Mouse (Mus musculus) intestine, embryonic 14.5 days (tissue): Measurements from ENCODE around the gene Spryd3. TPM values are rescaled to one million over a fixed set of nuclear protein-coding genes. Genes with fewer than 3 reads are reported as not detected.
"Not testable (repeated sequence)": the region's sequence is repeated elsewhere in the genome, so short reads cannot be mapped to it uniquely, and the experiment has no call there.

Experiments
- ATAC-seq: fragments of 200-750 bp; cut with Nextera tagmentation; replicated peaks from 2 replicates; pipeline ENCODE4 v1.8.0; 2017; ENCODE audit warnings: low read depth, moderate number of reproducible peaks, moderate TSS enrichment, moderate library complexity; ENCODE audit not compliant: low FRiP score, low TSS enrichment
- DNase-seq: peaks from one replicate; pipeline ENCODE4 v3.0.0-alpha.2; 2018; ENCODE audit warnings: low spot score
- H3K27ac ChIP-seq: fragments of 300-500 bp; sonication (generic); 2 replicates; pipeline ENCODE4 v1.5.1; 2014; ENCODE audit warnings: low read depth, mild to moderate bottlenecking, control low read depth
- H3K27me3 ChIP-seq: fragments of 300-500 bp; sonication (generic); replicated peaks from 2 replicates; pipeline ENCODE4 v1.6.1; 2014; ENCODE audit warnings: low read length, control low read depth; ENCODE audit not compliant: control insufficient read depth, insufficient read depth
- H3K36me3 ChIP-seq: fragments of 300-500 bp; sonication (generic); 2 replicates; pipeline ENCODE4 v1.6.1; 2014; ENCODE audit warnings: low read length, control low read depth; ENCODE audit not compliant: control insufficient read depth, insufficient read depth
- H3K4me1 ChIP-seq: fragments of 300-500 bp; sonication (generic); replicated peaks from 2 replicates; pipeline ENCODE4 v1.6.1; 2014; ENCODE audit warnings: low read length, control low read depth, mixed read lengths; ENCODE audit not compliant: control insufficient read depth, insufficient read depth
- H3K4me2 ChIP-seq: fragments of 300-500 bp; sonication (generic); 2 replicates; pipeline ENCODE4 v1.6.1; 2014; ENCODE audit warnings: low read length
- H3K4me3 ChIP-seq: fragments of 300-500 bp; sonication (generic); 2 replicates; pipeline ENCODE4 v1.5.1; 2014; ENCODE audit warnings: low read depth, low read length, control low read depth, mixed read lengths
- H3K9ac ChIP-seq: fragments of 300-500 bp; sonication (generic); 2 replicates; pipeline ENCODE4 v1.6.1; 2014; ENCODE audit warnings: mild to moderate bottlenecking, low read length
- H3K9me3 ChIP-seq: fragments of 300-500 bp; sonication (generic); 2 replicates; pipeline ENCODE4 v1.6.1; 2016; ENCODE audit warnings: low read length, control low read depth; ENCODE audit not compliant: control insufficient read depth
- WGBS: fragments of 180-500 bp; shearing (Covaris S2); extraction: QIAGEN DNeasy Blood & Tissue Kit; methylation state at CpG from one replicate; pipeline ENCODE4 v1.1.7; 2014; 5-methylcytosine and 5-hydroxymethylcytosine counted together
- polyA plus RNA-seq: library from polyadenylated mRNA; unstranded; fragments of >200 nt; fragmentation: Nextera tagmentation; extraction: Ambion mirVana; gene quantifications from 2 replicates; pipeline ENCODE4 v1.2.1, GENCODE M21; 2014

Gene Spryd3
- polyA plus RNA-seq, 1 experiment from 2014 or later, result 16.1 TPM

DNA sequence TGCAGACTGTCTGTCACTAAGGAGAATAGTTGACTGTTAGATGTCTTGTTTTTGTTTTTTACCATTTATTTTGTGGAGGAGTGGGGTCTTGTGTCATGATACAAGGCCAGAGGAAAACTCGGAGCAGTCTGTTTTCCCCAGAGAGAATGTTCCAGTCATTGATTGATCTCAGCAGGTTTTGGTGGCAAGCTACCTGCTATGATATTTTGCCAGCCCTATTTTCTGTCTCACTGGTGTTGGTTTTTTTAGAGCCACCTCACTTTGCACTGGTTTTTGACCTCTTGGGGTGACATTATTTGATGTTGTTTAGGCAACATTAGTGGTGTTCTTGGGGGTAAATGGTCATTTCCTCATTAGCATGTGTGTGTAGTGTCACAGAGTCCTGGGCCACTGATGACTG lies 44.3 kb downstream of the Spryd3 start:
- Histone ChIP-seq H3K9ac (no peak overlapping the region), H3K27me3 (no peaks in the 10 kb centered on the region), H3K9me3 (no peaks in the 10 kb centered on the region), H3K4me1 (no peaks in the 10 kb centered on the region), H3K4me2 (no peak overlapping the region), H3K36me3 (peaks cover 100% of the 10 kb centered on the region), H3K27ac (no peak overlapping the region), H3K4me3 (no peak overlapping the region)
- WGBS, result 79% methylated on average over 1 of the region's 1 CpGs
- ATAC-seq (no peak), DNase-seq (no peak)

DNA sequence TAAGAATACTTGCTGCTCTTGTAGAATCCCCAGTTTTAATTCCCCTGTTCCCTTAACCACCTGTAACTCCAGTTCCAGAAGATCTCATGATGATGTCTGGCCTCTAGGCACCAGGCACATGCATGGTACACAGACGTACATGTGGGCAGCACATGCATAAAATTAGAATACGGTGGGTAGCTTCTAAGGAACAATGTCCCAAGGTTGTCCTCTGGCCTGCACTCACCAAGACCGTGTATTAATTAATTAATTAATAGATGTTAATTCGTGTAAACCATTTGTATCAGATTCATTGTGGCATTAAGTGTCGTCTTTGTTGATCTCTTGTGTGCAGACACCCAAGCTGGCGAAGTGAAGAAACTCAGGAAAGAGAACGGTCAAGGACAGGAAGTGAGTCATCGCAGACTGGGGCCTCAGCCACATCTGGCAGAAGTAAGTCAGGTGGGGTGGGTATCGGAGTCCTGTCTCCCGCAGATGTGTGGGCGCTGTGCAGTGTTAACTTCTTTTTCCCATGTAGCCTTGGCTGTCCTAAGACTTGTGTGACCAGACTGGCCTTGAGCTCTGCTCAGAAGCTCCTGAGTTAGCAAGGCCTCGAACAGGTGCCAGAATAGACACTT lies 44.9 kb downstream of the Spryd3 start:
- ATAC-seq (no peak), DNase-seq (no peak)
- peaks cover 100% of the 10 kb centered on the region for H3K36me3 ChIP-seq
- H3K9ac ChIP-seq, result no peak overlapping the region
- no peak overlapping the region for H3K4me2 ChIP-seq
- H3K9me3 ChIP-seq, result no peaks in the 10 kb centered on the region
- no peaks in the 10 kb centered on the region for H3K27me3 ChIP-seq
- WGBS, result 77% methylated on average over 12 of the region's 12 CpGs
- no peaks in the 10 kb centered on the region for H3K4me1 ChIP-seq
- no peak overlapping the region for H3K4me3 ChIP-seq
- no peak overlapping the region for H3K27ac ChIP-seq

DNA sequence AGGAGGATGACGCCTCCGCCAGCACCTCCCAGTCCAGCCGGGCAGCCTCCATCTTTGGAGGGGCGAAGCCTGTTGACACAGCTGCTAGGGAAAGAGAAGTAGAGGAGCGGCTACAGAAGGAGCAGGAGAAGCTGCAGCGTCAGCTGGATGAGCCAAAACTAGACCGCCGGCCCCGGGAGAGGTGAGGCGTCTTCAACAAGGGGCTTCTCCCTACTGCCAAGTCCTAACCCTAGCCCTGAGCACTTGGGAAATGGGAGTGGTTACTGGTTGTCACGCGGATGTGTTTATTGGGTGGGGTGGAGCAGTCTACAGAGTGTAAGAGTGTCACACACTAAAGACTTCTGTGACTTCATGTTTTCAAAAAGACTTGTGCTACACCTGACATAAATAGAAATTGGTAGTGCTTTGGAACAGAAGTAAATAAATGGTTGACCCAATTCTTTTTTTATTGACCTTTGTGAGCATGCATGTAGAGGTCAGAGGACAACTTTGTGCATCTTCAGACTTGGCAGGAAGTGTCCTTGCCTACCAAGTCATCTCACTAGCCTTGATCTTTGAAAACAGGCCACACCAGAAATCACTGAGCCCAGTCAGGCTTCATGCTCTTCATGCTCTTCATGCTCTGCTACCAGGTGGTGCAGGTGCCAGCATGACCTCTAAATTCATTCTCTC lies 46.0 kb downstream of the Spryd3 start:
- WGBS, result 81% methylated on average over 12 of the region's 12 CpGs
- no peaks in the 10 kb centered on the region for H3K9me3 ChIP-seq
- peaks cover 100% of the 10 kb centered on the region for H3K36me3 ChIP-seq
- H3K27ac ChIP-seq, result no peak overlapping the region
- H3K27me3 ChIP-seq, result no peaks in the 10 kb centered on the region
- H3K9ac ChIP-seq, result no peak overlapping the region
- ATAC-seq (no peak), DNase-seq (no peak)
- no peaks in the 10 kb centered on the region for H3K4me1 ChIP-seq
- no peak overlapping the region for H3K4me3 ChIP-seq
- no peak overlapping the region for H3K4me2 ChIP-seq

- no peak overlapping the region for H3K9ac ChIP-seq
- ATAC-seq, result no peak
- no peak overlapping the region for H3K27ac ChIP-seq
- WGBS, result 77% methylated on average over 4 of the region's 4 CpGs
- H3K36me3 ChIP-seq, result peaks cover 78% of the 10 kb centered on the region
- no peak for DNase-seq
- H3K4me3 ChIP-seq, result no peak overlapping the region
- no peak overlapping the region for H3K4me2 ChIP-seq
- H3K4me1 ChIP-seq, result no peaks in the 10 kb centered on the region
- no peaks in the 10 kb centered on the region for H3K9me3 ChIP-seq
- H3K27me3 ChIP-seq, result no peaks in the 10 kb centered on the region
Measured at GRCm38 (mm10) chr15:102083028-102083427, 53.0 kb downstream of the Spryd3 start.

DNA sequence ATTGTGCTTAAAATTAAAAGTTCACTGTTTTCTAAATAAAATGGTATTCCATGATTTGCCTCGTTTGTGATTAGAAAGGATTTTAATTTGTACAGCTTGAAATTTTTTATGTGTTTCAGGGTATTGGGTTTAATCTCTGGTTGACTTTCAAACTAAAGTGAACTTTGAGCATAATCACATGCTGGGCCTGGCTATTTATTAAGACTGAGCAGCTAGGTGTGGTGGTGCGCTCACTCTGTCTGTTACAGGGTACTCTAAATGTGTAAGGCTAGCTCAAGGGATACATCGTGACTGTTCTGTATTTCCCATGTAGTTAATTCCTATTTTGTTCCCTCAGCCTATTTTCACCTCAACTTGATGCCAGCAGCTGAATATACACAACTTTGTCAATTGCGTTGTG lies 53.9 kb downstream of the Spryd3 start:
- no peaks in the 10 kb centered on the region for H3K4me1 ChIP-seq
- H3K4me3 ChIP-seq, result no peak overlapping the region
- no peak for ATAC-seq
- no peak overlapping the region for H3K9ac ChIP-seq
- no peak overlapping the region for H3K27ac ChIP-seq
- H3K36me3 ChIP-seq, result peaks cover 70% of the 10 kb centered on the region
- WGBS, result 88% methylated on average over 4 of the region's 4 CpGs
- no peak overlapping the region for H3K4me2 ChIP-seq
- DNase-seq, result no peak
- no peaks in the 10 kb centered on the region for H3K27me3 ChIP-seq
- H3K9me3 ChIP-seq, result no peaks in the 10 kb centered on the region

- Histone ChIP-seq H3K27me3 (no peaks in the 10 kb centered on the region), H3K4me3 (no peak overlapping the region), H3K4me1 (peaks cover 5% of the 10 kb centered on the region), H3K4me2 (no peak overlapping the region), H3K9ac (no peak overlapping the region), H3K36me3 (peaks cover 52% of the 10 kb centered on the region), H3K9me3 (no peaks in the 10 kb centered on the region), H3K27ac (no peak overlapping the region)
- WGBS, result 67% methylated on average over 2 of the region's 2 CpGs
- DNase-seq (no peak), ATAC-seq (no peak)
Measured at GRCm38 (mm10) chr15:102080429-102080828, 55.6 kb downstream of the Spryd3 start.

DNA sequence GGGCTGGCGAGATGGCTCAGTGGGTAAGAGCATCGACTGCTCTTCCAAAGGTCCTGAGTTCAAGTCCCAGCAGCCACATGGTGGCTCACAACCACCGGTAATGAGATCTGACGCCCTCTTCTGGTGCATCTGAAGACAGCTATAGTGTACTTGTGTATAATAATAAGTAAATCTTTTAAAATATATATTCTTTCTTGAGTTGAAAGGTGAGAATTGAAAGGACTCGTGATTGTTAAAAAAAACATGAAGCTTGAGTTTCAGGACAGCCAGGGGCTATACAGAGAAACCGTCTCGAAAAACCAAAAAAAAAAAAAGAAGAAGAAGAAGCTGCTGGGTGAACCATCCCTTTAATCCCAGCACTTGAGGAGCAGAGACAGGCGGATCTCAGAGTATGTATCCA lies 56.1 kb downstream of the Spryd3 start:
- not testable (repeated sequence) for H3K4me3 ChIP-seq, H3K27ac ChIP-seq, H3K9ac ChIP-seq, H3K9me3 ChIP-seq, H3K4me1 ChIP-seq, H3K4me2 ChIP-seq, ATAC-seq, DNase-seq, H3K27me3 ChIP-seq
- peaks cover 47% of the 10 kb centered on the region for H3K36me3 ChIP-seq
- WGBS, result 80% methylated on average over 8 of the region's 8 CpGs

GRCm38 (mm10) chr15:102079221-102079620 lies 56.8 kb downstream of the Spryd3 start:
- DNase-seq (no peak), ATAC-seq (no peak)
- Histone ChIP-seq H3K27me3 (no peaks in the 10 kb centered on the region), H3K4me3 (no peak overlapping the region), H3K9me3 (no peaks in the 10 kb centered on the region), H3K4me1 (peaks cover 11% of the 10 kb centered on the region), H3K4me2 (no peak overlapping the region), H3K36me3 (peaks cover 40% of the 10 kb centered on the region), H3K9ac (no peak overlapping the region), H3K27ac (no peak overlapping the region)
- 71% methylated on average over 4 of the region's 4 CpGs for WGBS

- no peak for DNase-seq
- H3K4me1 ChIP-seq, result peaks cover 11% of the 10 kb centered on the region
- ATAC-seq, result no peak
- 81% methylated on average over 2 of the region's 2 CpGs for WGBS
- no peak overlapping the region for H3K4me3 ChIP-seq
- H3K9ac ChIP-seq, result no peak overlapping the region
- H3K27me3 ChIP-seq, result no peaks in the 10 kb centered on the region
- H3K36me3 ChIP-seq, result peaks cover 20% of the 10 kb centered on the region
- H3K9me3 ChIP-seq, result no peaks in the 10 kb centered on the region
- no peak overlapping the region for H3K27ac ChIP-seq
- no peak overlapping the region for H3K4me2 ChIP-seq
Measured at GRCm38 (mm10) chr15:102077111-102077677, 58.8 kb downstream of the Spryd3 start.
